12 mouse cellular contexts compared by ENCODE assay signal in the genomic region with DNA sequence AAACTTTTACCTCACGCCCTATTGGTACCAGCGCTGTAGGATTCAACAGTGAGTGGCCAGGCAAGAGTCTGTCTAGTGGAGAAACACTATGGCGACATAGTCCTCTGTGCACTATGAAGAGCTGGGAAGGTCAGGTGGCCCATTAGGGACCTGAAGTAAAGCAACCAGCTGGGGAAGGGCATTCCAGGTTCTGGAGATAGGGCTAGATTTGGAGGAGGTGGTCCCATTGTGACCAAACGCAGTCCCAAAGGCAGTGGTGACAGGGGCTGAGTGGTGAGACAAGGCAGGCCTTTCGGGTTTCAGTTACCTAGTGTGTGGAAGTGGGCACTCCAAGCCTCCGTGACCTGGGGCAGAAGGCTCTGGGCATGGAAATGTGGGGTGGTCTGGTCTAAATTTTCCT. TPM values are rescaled to one million over a fixed set of nuclear protein-coding genes. Genes with fewer than 3 reads are reported as not detected.
DNase-seq lines count a peak whose midpoint lies in the region; ATAC-seq and TF ChIP-seq lines count a peak whose summit lies in the region.
"Had no signal": no experiment of that assay in that cellular context is flagged by ENCODE, and none has a peak within 500 bp of the region (broad histone marks: within the 10 kb centered on the region; RNA-seq: fewer than 3 reads in every experiment).

No protein-coding gene starts in this region.

- H3K9me3 ChIP-seq in heart, embryonic 10.5 days = no peaks in the 10 kb centered on the region
- H3K9me3 ChIP-seq in lung, postnatal 0 days (ENCODE audit: low read length) = no peaks in the 10 kb centered on the region
- H3K9me3 ChIP-seq in limb, embryonic 13.5 days = no peaks in the 10 kb centered on the region
- H3K9me3 ChIP-seq in stomach, embryonic 16.5 days (replicated peaks; ENCODE audit: control insufficient read depth, low read length) = no peaks in the 10 kb centered on the region

- H3K4me2 ChIP-seq in lung, postnatal 0 days (replicated peaks; ENCODE audit: low read depth, low read length) = 0 out of 2 replicates have a peak overlapping the region, but pooled peaks have one; percentile 99
- peak overlapping the region; percentile 100 for H3K4me2 ChIP-seq in limb, embryonic 13.5 days (replicated peaks)
- H3K4me2 ChIP-seq in stomach, embryonic 16.5 days (ENCODE audit: low read depth, low read length) = peak overlapping the region; percentile 99; the same call in 1 of the 2 replicates

- DNase-seq in heart, embryonic 10.5 days (ENCODE audit: low spot score) = no peak
- no peak for DNase-seq in heart, postnatal 4 days
- DNase-seq in lung, postnatal 0 days (ENCODE audit: low spot score) = no peak
- DNase-seq in lung, postnatal 10 days = no peak
- no peak for DNase-seq in cerebellum, adult 11 months
- DNase-seq in layer of hippocampus, adult 11-12 months (ENCODE audit: low spot score) = no peak
- DNase-seq: cerebellum, adult 11-12 months had no signal

- no peaks in the 10 kb centered on the region for H3K36me3 ChIP-seq in heart, embryonic 10.5 days
- H3K36me3 ChIP-seq in lung, postnatal 0 days (ENCODE audit: insufficient read depth, low read length) = no peaks in the 10 kb centered on the region
- no peaks in the 10 kb centered on the region for H3K36me3 ChIP-seq in limb, embryonic 13.5 days
- no peaks in the 10 kb centered on the region for H3K36me3 ChIP-seq in stomach, embryonic 16.5 days (ENCODE audit: control insufficient read depth, insufficient read depth, low read length)

- 38% methylated on average over 6 of the region's 6 CpGs for whole genome bisulfite sequencing in heart, embryonic 10.5 days
- WGBS in lung, postnatal 0 days = 68% methylated on average over 6 of the region's 6 CpGs
- 63% methylated on average over 6 of the region's 6 CpGs for WGBS in limb, embryonic 13.5 days
- 69% methylated on average over 6 of the region's 6 CpGs for WGBS in stomach, embryonic 16.5 days

- H3K4me1 ChIP-seq in heart, embryonic 10.5 days = peaks cover 33% of the 10 kb centered on the region
- H3K4me1 ChIP-seq in lung, postnatal 0 days (ENCODE audit: insufficient read depth, low read depth, low read length) = peaks cover 7% of the 10 kb centered on the region; the same call in 1 of the 2 replicates
- peaks cover 26% of the 10 kb centered on the region for H3K4me1 ChIP-seq in limb, embryonic 13.5 days
- H3K4me1 ChIP-seq in stomach, embryonic 16.5 days (ENCODE audit: control insufficient read depth, insufficient read depth, low read length) = peaks cover 19% of the 10 kb centered on the region

- no peak overlapping the region for H3K9ac ChIP-seq in lung, postnatal 0 days (replicated peaks; ENCODE audit: low read depth)
- peak overlapping the region; percentile 48; the same call in 1 of the 2 replicates for H3K9ac ChIP-seq in limb, embryonic 13.5 days
- no peak overlapping the region for H3K9ac ChIP-seq in stomach, embryonic 16.5 days (ENCODE audit: low read length)

- TF ChIP-seq CTCF in lung, postnatal 0 days (IDR thresholded peaks at IDR 0.05) = no peak

- peak overlapping the region; percentile 88; the same call in 1 of the 2 replicates for H3K27ac ChIP-seq in heart, embryonic 10.5 days
- H3K27ac ChIP-seq in lung, postnatal 0 days (ENCODE audit: low read length) = no peak overlapping the region
- H3K27ac ChIP-seq in limb, embryonic 13.5 days = no peak overlapping the region
- H3K27ac ChIP-seq in stomach, embryonic 16.5 days (ENCODE audit: low read length) = no peak overlapping the region

- H3K4me3 ChIP-seq in heart, embryonic 10.5 days = peak overlapping the region; percentile 87
- H3K4me3 ChIP-seq in lung, postnatal 0 days (ENCODE audit: low read depth, low read length) = no peak overlapping the region
- H3K4me3 ChIP-seq in limb, embryonic 13.5 days = no peak overlapping the region
- H3K4me3 ChIP-seq in stomach, embryonic 16.5 days (replicated peaks; ENCODE audit: low read length) = no peak overlapping the region

- peaks cover 21% of the 10 kb centered on the region; the same call in 1 of the 2 replicates for H3K27me3 ChIP-seq in heart, embryonic 10.5 days (ENCODE audit: insufficient read depth, poor library complexity, severe bottlenecking)
- no peaks in the 10 kb centered on the region for H3K27me3 ChIP-seq in lung, postnatal 0 days (replicated peaks; ENCODE audit: insufficient read depth, low read length)
- peaks cover 23% of the 10 kb centered on the region for H3K27me3 ChIP-seq in limb, embryonic 13.5 days
- H3K27me3 ChIP-seq in stomach, embryonic 16.5 days (ENCODE audit: control insufficient read depth, insufficient read depth, low read length) = no peaks in the 10 kb centered on the region

- ATAC-seq in lung, postnatal 0 days = no peak
- ATAC-seq in limb, embryonic 13.5 days (ENCODE audit: low FRiP score, low read depth) = no peak
- ATAC-seq in stomach, embryonic 16.5 days (ENCODE audit: insufficient read depth, low FRiP score) = no peak
- ATAC-seq: activated CD4-positive, CD25-positive, alpha-beta regulatory T cell, adult 4 months; CD4-positive, CD25-positive, alpha-beta regulatory T cell, adult 4 months had no signal

- no peak for TF ChIP-seq EP300 in lung, postnatal 0 days (IDR thresholded peaks at IDR 0.05)

RNA-seq across cellular contexts. Expression of a gene that starts 1.9 kb away (rescaled TPM):
- polyA plus RNA-seq in heart, embryonic 10.5 days (2016; fragmentation: Nextera tagmentation; extraction: Ambion mirVana) = 8.0 and 12.4 TPM in 2 replicates
- total RNA-seq in heart, postnatal 4 days (2021) = 100 to 1,000 TPM; 107 to 126 TPM
- polyA plus RNA-seq in lung, postnatal 0 days (2015; fragmentation: Nextera tagmentation; extraction: Ambion mirVana) = 16.0 and 19.4 TPM in 2 replicates
- polyA plus RNA-seq in limb, embryonic 13.5 days (2015; fragmentation: Nextera tagmentation; extraction: Ambion mirVana) = 12.3 and 13.3 TPM in 2 replicates
- polyA plus RNA-seq in stomach, embryonic 16.5 days (2015; fragmentation: Nextera tagmentation; extraction: Ambion mirVana) = 10.0 and 14.0 TPM in 2 replicates

RNA-seq across cellular contexts. Expression of a gene that starts 18.8 kb away (rescaled TPM):
- polyA plus RNA-seq in heart, embryonic 10.5 days (2016; fragmentation: Nextera tagmentation; extraction: Ambion mirVana) = 320 and 388 TPM in 2 replicates
- 100 to 1,000 TPM; 139 to 151 TPM for total RNA-seq in heart, postnatal 4 days (2021)
- 51.8 and 58.5 TPM in 2 replicates for polyA plus RNA-seq in lung, postnatal 0 days (2015; fragmentation: Nextera tagmentation; extraction: Ambion mirVana)
- polyA plus RNA-seq in limb, embryonic 13.5 days (2015; fragmentation: Nextera tagmentation; extraction: Ambion mirVana) = 241 and 278 TPM in 2 replicates
- polyA plus RNA-seq in stomach, embryonic 16.5 days (2015; fragmentation: Nextera tagmentation; extraction: Ambion mirVana) = 198 and 202 TPM in 2 replicates

RNA-seq across cellular contexts. Expression of a gene that starts 39.3 kb away (rescaled TPM):
- 10.6 and 22.7 TPM in 2 replicates for polyA plus RNA-seq in heart, embryonic 10.5 days (2016; fragmentation: Nextera tagmentation; extraction: Ambion mirVana)
- total RNA-seq in heart, postnatal 4 days (2021) = 1 to 10 TPM; 3.5 to 3.7 TPM
- polyA plus RNA-seq in lung, postnatal 0 days (2015; fragmentation: Nextera tagmentation; extraction: Ambion mirVana) = 15.8 and 16.0 TPM in 2 replicates
- 7.6 and 8.4 TPM in 2 replicates for polyA plus RNA-seq in limb, embryonic 13.5 days (2015; fragmentation: Nextera tagmentation; extraction: Ambion mirVana)
- polyA plus RNA-seq in stomach, embryonic 16.5 days (2015; fragmentation: Nextera tagmentation; extraction: Ambion mirVana) = 17.3 and 18.4 TPM in 2 replicates

RNA-seq across cellular contexts. Expression of a gene that starts 47.0 kb away (rescaled TPM):
- 0.53 and 1.0 TPM in 2 replicates for polyA plus RNA-seq in heart, embryonic 10.5 days (2016; fragmentation: Nextera tagmentation; extraction: Ambion mirVana)
- total RNA-seq in heart, postnatal 4 days (2021) = 1 to 10 TPM; 1.8 to 2.1 TPM
- 0.17 and 0.19 TPM in 2 replicates for polyA plus RNA-seq in lung, postnatal 0 days (2015; fragmentation: Nextera tagmentation; extraction: Ambion mirVana)
- polyA plus RNA-seq in limb, embryonic 13.5 days (2015; fragmentation: Nextera tagmentation; extraction: Ambion mirVana) = 7.7 and 8.1 TPM in 2 replicates
- 3.4 and 3.6 TPM in 2 replicates for polyA plus RNA-seq in stomach, embryonic 16.5 days (2015; fragmentation: Nextera tagmentation; extraction: Ambion mirVana)
- total RNA-seq: megakaryocyte, adult 5-6 weeks had no signal
- polyA plus RNA-seq: activated CD4-positive, CD25-positive, alpha-beta regulatory T cell, adult 4 months had no signal
